Mouse (Mus musculus): ENCODE results near the gene Dbndd2.
A peak's percentile ranks its signal among the peaks of the same experiment; 100 is the strongest.

The Dbndd2 gene

GRCm38 (mm10) chr2:164453887-164454500 lies 31.9 kb upstream of the Dbndd2 start:
- DNase-seq (ENCODE audit: low spot score in 2 of 2) = no peak

GRCm38 (mm10) chr2:164454846-164455245 lies 31.1 kb upstream of the Dbndd2 start:
- peak; percentile 84 to 94 for DNase-seq (ENCODE audit: low spot score in 2 of 2)

GRCm38 (mm10) chr2:164455421-164456190 lies 30.3 kb upstream of the Dbndd2 start:
- DNase-seq (ENCODE audit: low spot score in 2 of 2) = no peak

- no peak for DNase-seq (ENCODE audit: low spot score in 2 of 2)
Measured at GRCm38 (mm10) chr2:164456413-164456812, 29.5 kb upstream of the Dbndd2 start.

GRCm38 (mm10) chr2:164456864-164457300 lies 29.0 kb upstream of the Dbndd2 start, which contains the start of gene Sys1:
TSS of gene Sys1 (plus strand) at chr2:164456964.
- peak; percentile 39 to 52 for DNase-seq (ENCODE audit: low spot score in 2 of 2)

- DNase-seq (ENCODE audit: low spot score in 2 of 2) = no peak
Measured at GRCm38 (mm10) chr2:164457942-164458341, 28.0 kb upstream of the Dbndd2 start.

- no peak for DNase-seq (ENCODE audit: low spot score in 2 of 2)
Measured at GRCm38 (mm10) chr2:164458535-164458934, 27.4 kb upstream of the Dbndd2 start.

- peak; percentile 97 to 98 for DNase-seq (ENCODE audit: low spot score in 2 of 2)
Measured at GRCm38 (mm10) chr2:164460745-164461551, 25.0 kb upstream of the Dbndd2 start, which contains the start of gene Gm20458. TSS of gene Gm20458 (plus strand) at chr2:164460967.

GRCm38 (mm10) chr2:164465161-164465560 lies 20.7 kb upstream of the Dbndd2 start:
- DNase-seq (ENCODE audit: low spot score in 2 of 2) = no peak

GRCm38 (mm10) chr2:164466787-164467186 lies 19.1 kb upstream of the Dbndd2 start:
- DNase-seq (ENCODE audit: low spot score in 2 of 2) = no peak

GRCm38 (mm10) chr2:164470254-164470653 lies 15.7 kb upstream of the Dbndd2 start:
- peak in 1 of 2 experiments; percentile 64 for DNase-seq (ENCODE audit: low spot score in 2 of 2)

- no peak for DNase-seq (ENCODE audit: low spot score in 2 of 2)
Measured at GRCm38 (mm10) chr2:164473624-164474023, 12.3 kb upstream of the Dbndd2 start, which contains the start of gene Trp53tg5. TSS of gene Trp53tg5 (minus strand) at chr2:164473724.

GRCm38 (mm10) chr2:164486258-164487114 lies 580 bp downstream of the Dbndd2 start:
- peak; percentile 66 to 82 for DNase-seq (ENCODE audit: low spot score in 2 of 2)

- DNase-seq (ENCODE audit: low spot score in 2 of 2) = no peak
Measured at GRCm38 (mm10) chr2:164487115-164487527, 1.2 kb downstream of the Dbndd2 start.

- peak; percentile 40 to 50 for DNase-seq (ENCODE audit: low spot score in 2 of 2)
Measured at GRCm38 (mm10) chr2:164487812-164488211, 1.9 kb downstream of the Dbndd2 start.

- no peak for DNase-seq (ENCODE audit: low spot score in 2 of 2)
Measured at GRCm38 (mm10) chr2:164494126-164494525, 8.2 kb downstream of the Dbndd2 start.

GRCm38 (mm10) chr2:164496331-164496730 lies 10.4 kb downstream of the Dbndd2 start:
- no peak for DNase-seq (ENCODE audit: low spot score in 2 of 2)

GRCm38 (mm10) chr2:164496847-164497690 lies 11.2 kb downstream of the Dbndd2 start, which contains the start of gene Pigt:
TSS of gene Pigt (plus strand) at chr2:164497520.
- peak; percentile 90 for DNase-seq (ENCODE audit: low spot score in 2 of 2)

- no peak for DNase-seq (ENCODE audit: low spot score in 2 of 2)
Measured at GRCm38 (mm10) chr2:164497691-164498268, 11.9 kb downstream of the Dbndd2 start.

- no peak for DNase-seq (ENCODE audit: low spot score in 2 of 2)
Measured at GRCm38 (mm10) chr2:164499317-164499716, 13.4 kb downstream of the Dbndd2 start.
